ENCODE assay signal across 8 mouse cellular contexts in the genomic region with DNA sequence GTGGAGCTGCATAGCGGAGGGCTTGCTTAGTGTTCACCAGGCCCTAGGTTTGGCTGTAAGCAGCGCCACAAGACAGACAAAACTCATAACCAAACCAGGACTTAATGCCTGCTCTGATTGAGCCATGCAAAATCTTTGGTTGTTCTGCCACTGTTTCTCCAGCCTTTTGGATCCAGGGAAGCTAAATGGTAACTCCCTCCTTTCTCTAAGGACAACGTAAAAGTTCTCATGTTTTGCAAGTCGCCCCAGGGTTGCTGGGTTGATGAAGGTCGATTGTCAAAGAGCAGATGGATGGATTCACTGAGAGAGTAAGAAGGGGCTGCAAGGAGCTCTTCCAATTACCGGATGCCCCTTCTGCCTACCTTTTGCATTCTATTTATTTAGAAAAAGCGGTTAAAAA. TPM values are rescaled to one million over a fixed set of nuclear protein-coding genes. Genes with fewer than 3 reads are reported as not detected.
DNase-seq lines count a peak whose midpoint lies in the region; ATAC-seq and TF ChIP-seq lines count a peak whose summit lies in the region.

No protein-coding gene starts in this region.

- no peaks in the 10 kb centered on the region for H3K9me3 ChIP-seq in embryonic facial prominence, embryonic 13.5 days
- H3K9me3 ChIP-seq in intestine, embryonic 14.5 days (ENCODE audit: control insufficient read depth, low read length), result no peaks in the 10 kb centered on the region
- no peaks in the 10 kb centered on the region for H3K9me3 ChIP-seq in neural tube, embryonic 12.5 days

- H3K36me3 ChIP-seq in embryonic facial prominence, embryonic 13.5 days, result no peaks in the 10 kb centered on the region
- H3K36me3 ChIP-seq in intestine, embryonic 14.5 days (ENCODE audit: control insufficient read depth, insufficient read depth, low read length), result no peaks in the 10 kb centered on the region
- no peaks in the 10 kb centered on the region for H3K36me3 ChIP-seq in neural tube, embryonic 12.5 days

- H3K27ac ChIP-seq in left cerebral cortex, adult 2 months, result peak overlapping the region; percentile 86
- H3K27ac ChIP-seq in embryonic facial prominence, embryonic 13.5 days, result peak overlapping the region; percentile 35; the same call in 1 of the 2 replicates
- H3K27ac ChIP-seq in intestine, embryonic 14.5 days (ENCODE audit: low read depth), result no peak overlapping the region; the same call in 1 of the 2 replicates
- H3K27ac ChIP-seq in neural tube, embryonic 12.5 days, result no peak overlapping the region

- H3K4me1 ChIP-seq in embryonic facial prominence, embryonic 13.5 days, result peaks cover 44% of the 10 kb centered on the region
- peaks cover 30% of the 10 kb centered on the region for H3K4me1 ChIP-seq in intestine, embryonic 14.5 days (replicated peaks; ENCODE audit: control insufficient read depth, insufficient read depth, low read length)
- peaks cover 26% of the 10 kb centered on the region for H3K4me1 ChIP-seq in neural tube, embryonic 12.5 days

- peak overlapping the region; percentile 80 for H3K9ac ChIP-seq in embryonic facial prominence, embryonic 13.5 days
- peak overlapping the region; percentile 58 for H3K9ac ChIP-seq in intestine, embryonic 14.5 days (ENCODE audit: low read length)
- peak overlapping the region; percentile 59 for H3K9ac ChIP-seq in neural tube, embryonic 12.5 days

- no peaks in the 10 kb centered on the region for H3K27me3 ChIP-seq in embryonic facial prominence, embryonic 13.5 days
- H3K27me3 ChIP-seq in intestine, embryonic 14.5 days (replicated peaks; ENCODE audit: control insufficient read depth, insufficient read depth, low read length), result no peaks in the 10 kb centered on the region
- H3K27me3 ChIP-seq in neural tube, embryonic 12.5 days (replicated peaks), result no peaks in the 10 kb centered on the region

- peak overlapping the region; percentile 73 for H3K4me3 ChIP-seq in left cerebral cortex, adult 2 months
- peak overlapping the region; percentile 64 for H3K4me3 ChIP-seq in embryonic facial prominence, embryonic 13.5 days
- peak overlapping the region; percentile 70 for H3K4me3 ChIP-seq in intestine, embryonic 14.5 days (ENCODE audit: low read depth, low read length)
- H3K4me3 ChIP-seq in neural tube, embryonic 12.5 days, result peak overlapping the region; percentile 53

- no peak for TF ChIP-seq CTCF in left cerebral cortex, adult 2 months (IDR thresholded peaks at IDR 0.05)

- WGBS in embryonic facial prominence, embryonic 13.5 days, result 11% methylated on average over 7 of the region's 7 CpGs
- 12% methylated on average over 7 of the region's 7 CpGs for WGBS in intestine, embryonic 14.5 days
- WGBS in neural tube, embryonic 12.5 days, result 19% methylated on average over 7 of the region's 7 CpGs

- DNase-seq in left cerebral cortex, adult 2 months (ENCODE audit: extremely low spot score in 1 of 2, low spot score in 2 of 2), result no peak
- no peak for DNase-seq in left cerebral cortex, postnatal 10 days (ENCODE audit: extremely low spot score in 1 of 2, low spot score in 2 of 2)
- DNase-seq in intestine, embryonic 14.5 days (ENCODE audit: low spot score), result no peak
- DNase-seq in right cerebral cortex, adult 2 months (ENCODE audit: low spot score in 2 of 2), result no peak
- no peak for DNase-seq in thymus, postnatal 25 days
- no peak for DNase-seq in urinary bladder, postnatal 25 days (ENCODE audit: low spot score)

- H3K4me2 ChIP-seq in embryonic facial prominence, embryonic 13.5 days, result peak overlapping the region; percentile 77
- peak overlapping the region; percentile 62 for H3K4me2 ChIP-seq in intestine, embryonic 14.5 days (ENCODE audit: low read length)
- H3K4me2 ChIP-seq in neural tube, embryonic 12.5 days (replicated peaks), result peak overlapping the region; percentile 68

- ATAC-seq in embryonic facial prominence, embryonic 13.5 days (ENCODE audit: insufficient number of reproducible peaks, insufficient read depth, low FRiP score, low TSS enrichment, low read depth), result no peak
- no peak for ATAC-seq in intestine, embryonic 14.5 days (replicated peaks; ENCODE audit: low FRiP score, low TSS enrichment, low read depth)
- ATAC-seq in neural tube, embryonic 12.5 days (ENCODE audit: low FRiP score, low read depth), result no peak

- intact Hi-C loops in left cerebral cortex, adult 2 months (cut with DNase I), result no loop called here
- intact Hi-C loops in left cerebral cortex, postnatal 10 days (cut with DNase I), result no loop called here

RNA-seq across cellular contexts. Expression of gene Lipe, which starts 3.8 kb away (rescaled TPM):
- total RNA-seq in left cerebral cortex, adult 2 months (2021), result 1 to 10 TPM; 7.5 to 7.8 TPM
- 1 to 10 TPM; 6.9 to 7.8 TPM for total RNA-seq in left cerebral cortex, postnatal 10 days (2021)
- 9.5 and 9.9 TPM in 2 replicates for polyA plus RNA-seq in embryonic facial prominence, embryonic 13.5 days (2015; fragmentation: Nextera tagmentation; extraction: Ambion mirVana)
- polyA plus RNA-seq in intestine, embryonic 14.5 days (2014; fragmentation: Nextera tagmentation; extraction: Ambion mirVana), result 3.6 and 4.9 TPM in 2 replicates
- 10.7 and 11.6 TPM in 2 replicates for polyA plus RNA-seq in neural tube, embryonic 12.5 days (2016; fragmentation: Nextera tagmentation; extraction: Ambion mirVana)

RNA-seq across cellular contexts. Expression of gene Cxcl17, which starts 17.9 kb away (rescaled TPM):
- not detected for total RNA-seq in left cerebral cortex, adult 2 months (2021)
- total RNA-seq in left cerebral cortex, postnatal 10 days (2021), result not detected
- 0.85 TPM in 1 of 2 replicates, not detected in the other for polyA plus RNA-seq in embryonic facial prominence, embryonic 13.5 days (2015; fragmentation: Nextera tagmentation; extraction: Ambion mirVana)
- polyA plus RNA-seq in intestine, embryonic 14.5 days (2014; fragmentation: Nextera tagmentation; extraction: Ambion mirVana), result 0.42 TPM in 1 of 2 replicates, not detected in the other
- 0.37 and 0.53 TPM in 2 replicates for polyA plus RNA-seq in neural tube, embryonic 12.5 days (2016; fragmentation: Nextera tagmentation; extraction: Ambion mirVana)

RNA-seq across cellular contexts. Expression of gene Cnfn, which starts 25.2 kb away (rescaled TPM):
- not detected for total RNA-seq in left cerebral cortex, adult 2 months (2021)
- not detected for total RNA-seq in left cerebral cortex, postnatal 10 days (2021)
- 4.4 and 7.0 TPM in 2 replicates for polyA plus RNA-seq in embryonic facial prominence, embryonic 13.5 days (2015; fragmentation: Nextera tagmentation; extraction: Ambion mirVana)
- polyA plus RNA-seq in intestine, embryonic 14.5 days (2014; fragmentation: Nextera tagmentation; extraction: Ambion mirVana), result not detected in 2 replicates
- not detected in 2 replicates for polyA plus RNA-seq in neural tube, embryonic 12.5 days (2016; fragmentation: Nextera tagmentation; extraction: Ambion mirVana)

Comparison
In these comparisons a context has a peak if more than half of its experiments do, and no peak if none do; other contexts are left out.
1. H3K27ac ChIP-seq: peak in left cerebral cortex, adult 2 months (single experiment) and embryonic facial prominence, embryonic 13.5 days (single experiment); none in intestine, embryonic 14.5 days (single experiment) and neural tube, embryonic 12.5 days (single experiment).
2. Peak in every context shown above with its lines, with median percentiles within 50 percentile points of each other: H3K4me3 ChIP-seq, H3K4me2 ChIP-seq and H3K9ac ChIP-seq.